Mouse (Mus musculus) MEL (cell line): ENCODE results near the gene Slc3a1. TPM values are rescaled to one million over a fixed set of nuclear protein-coding genes. Genes with fewer than 3 reads are reported as not detected.

ENCODE experiments used
- DNase-seq: peaks from one replicate; pipeline ENCODE4 v3.0.0; 2011; ENCODE audit warnings: low read depth, low spot score
- H3K27ac ChIP-seq: 2 replicates; pipeline ENCODE4 v1.5.1; 2012; ENCODE audit warnings: low read depth, mild to moderate bottlenecking, control low read depth, low read length, moderate library complexity; ENCODE audit not compliant: control insufficient read depth
- H3K27me3 ChIP-seq, 2 experiments: fragments of 150-350 bp in 1 of 2; sonication (generic) in 1 of 2; 2 replicates each; pipeline ENCODE4 v1.6.1; 2012; ENCODE audit warnings: low read length in 2 of 2, mild to moderate bottlenecking in 2 of 2, improper control_type of control experiment in 1 of 2, moderate library complexity in 1 of 2; ENCODE audit not compliant: insufficient read depth in 2 of 2, control insufficient read depth in 1 of 2
- H3K36me3 ChIP-seq, 2 experiments: 2 replicates each; pipeline ENCODE4 v1.6.1; 2012 to 2014; ENCODE audit warnings: low read length in 2 of 2, improper control_type of control experiment in 1 of 2, inconsistent platforms in 1 of 2, mild to moderate bottlenecking in 1 of 2; ENCODE audit not compliant: insufficient read depth in 2 of 2, control insufficient read depth in 1 of 2
- H3K4me1 ChIP-seq, 2 experiments: fragments of 150-350 bp in 1 of 2; sonication (generic) in 1 of 2; 2 replicates each; pipeline ENCODE4 v1.6.1; 2012; ENCODE audit warnings: low read length in 2 of 2, improper control_type of control experiment in 1 of 2, mild to moderate bottlenecking in 1 of 2; ENCODE audit not compliant: insufficient read depth in 2 of 2, control insufficient read depth in 1 of 2
- H3K4me3 ChIP-seq, 2 experiments: fragments of 150-350 bp in 1 of 2; sonication (generic) in 1 of 2; 2 replicates each; pipeline ENCODE4 v1.5.1; 2012; ENCODE audit warnings: low read depth in 2 of 2, low read length in 2 of 2, mild to moderate bottlenecking in 2 of 2, moderate library complexity in 2 of 2, control low read depth in 1 of 2, improper control_type of control experiment in 1 of 2; ENCODE audit not compliant: control insufficient read depth in 1 of 2, insufficient read depth in 1 of 2
- H3K79me2 ChIP-seq: 2 replicates; pipeline ENCODE4 v1.6.1; 2012; ENCODE audit warnings: mild to moderate bottlenecking, low read length, moderate library complexity; ENCODE audit not compliant: control insufficient read depth, poor library complexity, insufficient read depth
- H3K9ac ChIP-seq: 2 replicates; pipeline ENCODE4 v1.6.1; 2012; ENCODE audit warnings: low read depth, mild to moderate bottlenecking, control low read depth, low read length, moderate library complexity; ENCODE audit not compliant: control insufficient read depth, poor library complexity, severe bottlenecking
- H3K9me3 ChIP-seq: fragments of 150-350 bp; sonication (generic); replicated peaks from 2 replicates; pipeline ENCODE4 v1.6.1; 2012; ENCODE audit warnings: mild to moderate bottlenecking, low read length, improper control_type of control experiment, moderate library complexity; ENCODE audit not compliant: insufficient read depth
- E2F4 ChIP-seq: IDR thresholded peaks from 2 replicates; pipeline ENCODE4 v1.6.1; 2011; ENCODE audit warnings: low read depth, low read length, improper control_type of control experiment, borderline replicate concordance
- EP300 ChIP-seq, 2 experiments: IDR thresholded peaks; 2 replicates each; pipeline ENCODE4 v1.6.1; 2011; ENCODE audit warnings: improper control_type of control experiment in 2 of 2, low read length in 2 of 2, low read depth in 1 of 2, mild to moderate bottlenecking in 1 of 2
- MEF2A ChIP-seq: IDR thresholded peaks from 2 replicates; pipeline ENCODE4 v1.6.1; 2014; ENCODE audit warnings: low read depth, mild to moderate bottlenecking, inconsistent platforms, low read length, improper control_type of control experiment; ENCODE audit not compliant: poor library complexity, insufficient replicate concordance, severe bottlenecking; ENCODE audit errors: extremely low read depth
- MYC ChIP-seq: IDR thresholded peaks from 2 replicates; pipeline ENCODE4 v1.6.1; 2011; ENCODE audit warnings: low read depth, mild to moderate bottlenecking, low read length, improper control_type of control experiment, moderate library complexity
- NELFE ChIP-seq: IDR thresholded peaks from 2 replicates; pipeline ENCODE4 v1.6.1; 2011; ENCODE audit warnings: low read depth, low read length, improper control_type of control experiment
- POLR2A ChIP-seq, 2 experiments: IDR thresholded peaks; 2 replicates each; pipeline ENCODE4 v1.6.1; 2011 to 2012; ENCODE audit warnings: low read length in 2 of 2, mild to moderate bottlenecking in 2 of 2, control low read depth in 1 of 2, improper control_type of control experiment in 1 of 2, low read depth in 1 of 2, moderate library complexity in 1 of 2; ENCODE audit not compliant: control insufficient read depth in 1 of 2, insufficient read depth in 1 of 2, poor library complexity in 1 of 2
- POLR2AphosphoS2 ChIP-seq: IDR thresholded peaks from 2 replicates; pipeline ENCODE4 v1.6.1; 2011; ENCODE audit warnings: low read length, improper control_type of control experiment
- RAD21 ChIP-seq: IDR thresholded peaks from 2 replicates; pipeline ENCODE4 v1.6.1; 2011; ENCODE audit warnings: mild to moderate bottlenecking, low read depth, low read length, improper control_type of control experiment
- TBP ChIP-seq: IDR thresholded peaks from 2 replicates; pipeline ENCODE4 v1.8.0; 2011; ENCODE audit warnings: low read depth, low read length, improper control_type of control experiment
- USF1 ChIP-seq: IDR thresholded peaks from 2 replicates; pipeline ENCODE4 v1.6.1; 2014; ENCODE audit warnings: low read depth, mild to moderate bottlenecking, inconsistent platforms, low read length, improper control_type of control experiment, moderate library complexity
- ZKSCAN1 ChIP-seq: IDR thresholded peaks from 2 replicates; pipeline ENCODE4 v1.6.1; 2012; ENCODE audit warnings: low read depth, mild to moderate bottlenecking, inconsistent platforms, low read length, improper control_type of control experiment, moderate library complexity
- polyA plus RNA-seq, 2 experiments: library from polyadenylated mRNA; stranded (reverse) in 1 of 2; unstranded in 1 of 2; fragments of >175 nt in 1 of 2; fragments of >200 nt in 1 of 2; gene quantifications; 2 replicates each; pipeline versions ENCODE4 v1.2.1 to v1.2.4; 2012; ENCODE audit warnings: low replicate concordance in 2 of 2, low read depth in 1 of 2; ENCODE audit not compliant: insufficient read length in 2 of 2, insufficient read depth in 1 of 2, missing spikeins in 1 of 2
- total RNA-seq: library from RNA; depleted of rRNA; stranded (reverse); fragments of 300-350 nt; gene quantifications from 2 replicates; pipeline ENCODE4 v1.2.3, GENCODE M21; 2012

Gene Slc3a1
- total and polyA plus RNA-seq, 3 experiments: 0.08 TPM; not detected in 1

GRCm38 (mm10) chr17:85074083-85074482 is 45.9 kb downstream of the Slc3a1 start:
- Histone ChIP-seq H3K27ac (no peak overlapping the region), H3K9me3 (no peaks in the 10 kb centered on the region), H3K79me2 (no peaks in the 10 kb centered on the region), H3K9ac (no peak overlapping the region), H3K36me3 (no peaks in the 10 kb centered on the region; a peak in 1 of 4 replicates), H3K27me3 (no peaks in the 10 kb centered on the region), H3K4me3 (no peak overlapping the region), H3K4me1 (no peaks in the 10 kb centered on the region)
- TF ChIP-seq NELFE (no peak), TBP (no peak), EP300 (IDR thresholded peaks at IDR 0.05; ENCODE audit: low read depth in 1 of 2, low read length in 2 of 2) (no peak), USF1 (no peak), MEF2A (no peak)
- no peak for DNase-seq

- Histone ChIP-seq H3K27me3 (no peaks in the 10 kb centered on the region), H3K9me3 (no peaks in the 10 kb centered on the region), H3K79me2 (no peaks in the 10 kb centered on the region), H3K36me3 (no peaks in the 10 kb centered on the region), H3K27ac (no peak overlapping the region), H3K9ac (no peak overlapping the region), H3K4me3 (no peak overlapping the region), H3K4me1 (no peaks in the 10 kb centered on the region)
- DNase-seq: no peak
- no peak for TF ChIP-seq POLR2A (IDR thresholded peaks at IDR 0.05; ENCODE audit: control insufficient read depth in 1 of 2, insufficient read depth in 1 of 2, low read depth in 1 of 2, low read length in 2 of 2, poor library complexity in 1 of 2)
- TF ChIP-seq E2F4: no peak
- TF ChIP-seq MYC: no peak
- TF ChIP-seq TBP: no peak
- TF ChIP-seq, all 39 proteins: peak for 0
These were observed 51.1 kb downstream of the Slc3a1 start for GRCm38 (mm10) chr17:85079276-85079675.

DNA sequence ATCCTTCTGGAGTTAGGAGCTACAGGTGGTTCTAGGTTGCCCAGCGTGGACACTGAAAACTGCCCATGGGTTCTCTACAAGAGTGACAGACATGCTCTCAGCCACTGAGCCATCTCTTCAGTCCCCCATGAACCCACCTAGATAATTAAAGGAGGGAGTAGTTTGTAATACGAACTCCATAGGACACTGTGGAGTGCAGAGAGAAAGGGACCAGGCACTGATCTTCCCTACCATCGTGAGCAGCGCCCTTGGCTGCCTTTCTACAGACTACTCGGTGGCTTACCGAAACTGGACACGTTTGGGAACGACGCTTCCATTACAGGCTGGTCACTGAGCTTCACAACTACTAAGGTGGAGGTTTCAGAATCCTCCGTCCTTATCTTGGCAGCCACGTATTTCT is 52.6 kb downstream of the Slc3a1 start:
- TF ChIP-seq POLR2A (IDR thresholded peaks at IDR 0.05; ENCODE audit: control insufficient read depth in 1 of 2, insufficient read depth in 1 of 2, low read depth in 1 of 2, low read length in 2 of 2, poor library complexity in 1 of 2) (no peak), MEF2A (no peak), RAD21 (no peak), POLR2AphosphoS2 (no peak), ZKSCAN1 (no peak)
- no peak overlapping the region for H3K4me3 ChIP-seq
- peaks cover 3 to 4% of the 10 kb centered on the region in 2 experiments; a peak in 2 of 4 replicates for H3K4me1 ChIP-seq
- H3K9ac ChIP-seq: no peak overlapping the region
- no peak overlapping the region for H3K27ac ChIP-seq
- H3K27me3 ChIP-seq: no peaks in the 10 kb centered on the region
- H3K79me2 ChIP-seq: no peaks in the 10 kb centered on the region
- peaks cover 0 to 6% of the 10 kb centered on the region in 2 experiments; a peak in 2 of 4 replicates for H3K36me3 ChIP-seq
- H3K9me3 ChIP-seq: no peaks in the 10 kb centered on the region
- DNase-seq: no peak
